Mouse (Mus musculus): ENCODE measurements around the gene Itga11. TPM values are rescaled to one million over a fixed set of nuclear protein-coding genes. Genes with fewer than 3 reads are reported as not detected.

The Itga11 gene
- polyA plus RNA-seq, 1 experiment from 2014 or later, result 0.45 TPM

DNA sequence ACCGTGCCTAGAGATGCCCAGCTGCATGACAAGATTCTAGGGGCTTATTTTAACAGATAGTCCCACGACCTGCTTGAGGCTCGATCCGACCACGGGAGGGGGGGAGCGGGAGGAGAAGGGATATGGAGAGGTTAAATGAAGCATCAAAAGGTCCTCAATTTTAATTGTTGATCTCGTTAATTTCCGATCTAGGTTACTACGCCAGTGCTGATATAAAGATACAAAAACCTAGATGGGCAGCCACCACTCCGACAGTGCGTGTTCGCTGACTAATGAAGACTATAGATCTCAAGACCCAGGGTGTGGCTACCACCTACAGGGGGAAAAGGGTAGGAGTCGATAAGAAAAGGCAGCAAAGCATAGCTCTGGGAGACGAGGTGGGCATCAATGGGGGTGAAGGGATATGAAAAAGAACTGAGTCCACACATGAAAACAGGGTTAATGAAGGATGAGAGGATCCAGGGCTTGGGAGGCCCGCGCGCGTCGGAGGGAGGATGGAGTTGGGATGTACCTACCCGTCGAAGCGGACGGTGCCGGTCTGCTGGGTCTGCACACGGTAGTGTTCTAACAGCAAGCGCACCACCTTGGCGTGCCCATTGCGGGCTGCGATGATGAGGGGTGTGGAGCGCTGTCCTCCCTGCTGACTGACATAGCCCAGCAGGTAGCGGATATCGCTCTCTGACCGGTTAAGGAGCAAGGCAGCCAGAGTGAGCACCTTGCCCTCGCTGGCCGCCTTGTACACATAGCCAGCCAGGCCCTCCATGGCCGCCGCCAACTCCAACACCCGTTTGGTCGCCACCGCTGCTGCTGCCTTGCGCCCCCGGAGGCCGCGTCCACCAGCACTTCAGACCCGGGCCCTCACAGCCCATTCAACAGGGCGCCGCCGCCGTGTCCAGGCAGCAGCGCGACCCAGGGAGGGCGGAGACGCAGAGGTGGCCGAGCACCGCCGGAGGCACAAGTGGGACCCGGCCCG, 133.2 kb downstream of the Itga11 start:
- peak; percentile 43 for TF ChIP-seq CTCF (IDR thresholded peaks at IDR 0.05; ENCODE audit: low read depth)
- DNase-seq (ENCODE audit: low spot score) (peak; percentile 71), ATAC-seq (replicated peaks; ENCODE audit: low FRiP score, low read depth) (peak; percentile 67)
- H3K36me3 ChIP-seq (ENCODE audit: insufficient read depth, low read length), result no peaks in the 10 kb centered on the region
- H3K4me1 ChIP-seq (replicated peaks; ENCODE audit: insufficient read depth, low read length), result peaks cover 10% of the 10 kb centered on the region; the same call in 1 of the 2 replicates
- no peaks in the 10 kb centered on the region for H3K27me3 ChIP-seq (ENCODE audit: insufficient read depth, low read length)
- under 1% methylated on average over 57 of the region's 58 CpGs for WGBS
- no peaks in the 10 kb centered on the region for H3K9me3 ChIP-seq (replicated peaks; ENCODE audit: low read length)
- H3K4me3 ChIP-seq (replicated peaks; ENCODE audit: low read depth, low read length), result peak overlapping the region; percentile 90
- H3K27ac ChIP-seq, result peak overlapping the region; percentile 96
- peak overlapping the region; percentile 88 for H3K4me2 ChIP-seq (ENCODE audit: low read length)
- H3K9ac ChIP-seq (ENCODE audit: low read depth, low read length), result peak overlapping the region; percentile 90

DNA sequence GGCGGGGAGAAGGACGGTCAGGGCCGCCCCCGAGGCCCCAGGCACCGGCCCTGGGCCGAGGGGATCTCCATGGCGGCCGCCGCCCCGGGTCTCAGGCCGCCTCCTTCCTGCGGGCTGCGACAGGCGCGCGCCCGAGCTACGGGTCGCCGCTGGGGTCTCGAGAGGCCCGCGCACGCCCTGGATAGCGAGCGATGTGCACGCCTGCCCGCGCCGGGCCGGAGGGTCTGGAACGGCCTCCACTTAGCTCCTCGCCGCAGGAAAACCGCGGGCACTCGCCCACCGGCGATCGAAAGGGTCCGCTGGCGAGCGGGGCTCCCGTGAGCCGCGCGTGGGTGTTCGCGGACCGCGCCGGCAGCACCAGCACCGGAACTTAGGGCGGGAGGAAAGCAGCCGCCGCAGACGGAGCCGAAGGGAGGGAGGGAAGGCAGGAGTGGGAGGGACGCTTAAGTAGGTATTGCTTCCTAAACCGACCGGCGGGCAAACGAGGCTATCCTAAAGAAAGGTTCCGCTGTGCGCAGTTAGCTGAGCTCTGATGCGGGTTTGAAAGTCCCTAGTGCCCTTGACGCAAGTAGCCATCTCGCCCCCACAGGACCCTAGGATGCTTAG, 134.0 kb downstream of the Itga11 start, which contains the start of gene Fem1b:
Fem1b (minus strand) TSS at position 419 of the 606 bp plus-strand sequence.
- Histone ChIP-seq H3K4me1 (replicated peaks; ENCODE audit: insufficient read depth, low read length) (peaks cover 10% of the 10 kb centered on the region; the same call in 1 of the 2 replicates), H3K36me3 (ENCODE audit: insufficient read depth, low read length) (no peaks in the 10 kb centered on the region), H3K4me3 (replicated peaks; ENCODE audit: low read depth, low read length) (peak within 1 kb of the TSS; percentile 90), H3K27ac (peak within 1 kb of the TSS; percentile 96), H3K4me2 (ENCODE audit: low read length) (peak within 1 kb of the TSS; percentile 88), H3K27me3 (ENCODE audit: insufficient read depth, low read length) (no peaks in the 10 kb centered on the region), H3K9ac (ENCODE audit: low read depth, low read length) (peak within 1 kb of the TSS; percentile 90), H3K9me3 (replicated peaks; ENCODE audit: low read length) (no peaks in the 10 kb centered on the region)
- peak; percentile 93 for ATAC-seq (replicated peaks; ENCODE audit: low FRiP score, low read depth)
- peak; percentile 98 for DNase-seq (ENCODE audit: low spot score)
- no peak for TF ChIP-seq CTCF (IDR thresholded peaks at IDR 0.05; ENCODE audit: low read depth)
- WGBS, result under 1% methylated on average over 68 of the region's 68 CpGs

DNA sequence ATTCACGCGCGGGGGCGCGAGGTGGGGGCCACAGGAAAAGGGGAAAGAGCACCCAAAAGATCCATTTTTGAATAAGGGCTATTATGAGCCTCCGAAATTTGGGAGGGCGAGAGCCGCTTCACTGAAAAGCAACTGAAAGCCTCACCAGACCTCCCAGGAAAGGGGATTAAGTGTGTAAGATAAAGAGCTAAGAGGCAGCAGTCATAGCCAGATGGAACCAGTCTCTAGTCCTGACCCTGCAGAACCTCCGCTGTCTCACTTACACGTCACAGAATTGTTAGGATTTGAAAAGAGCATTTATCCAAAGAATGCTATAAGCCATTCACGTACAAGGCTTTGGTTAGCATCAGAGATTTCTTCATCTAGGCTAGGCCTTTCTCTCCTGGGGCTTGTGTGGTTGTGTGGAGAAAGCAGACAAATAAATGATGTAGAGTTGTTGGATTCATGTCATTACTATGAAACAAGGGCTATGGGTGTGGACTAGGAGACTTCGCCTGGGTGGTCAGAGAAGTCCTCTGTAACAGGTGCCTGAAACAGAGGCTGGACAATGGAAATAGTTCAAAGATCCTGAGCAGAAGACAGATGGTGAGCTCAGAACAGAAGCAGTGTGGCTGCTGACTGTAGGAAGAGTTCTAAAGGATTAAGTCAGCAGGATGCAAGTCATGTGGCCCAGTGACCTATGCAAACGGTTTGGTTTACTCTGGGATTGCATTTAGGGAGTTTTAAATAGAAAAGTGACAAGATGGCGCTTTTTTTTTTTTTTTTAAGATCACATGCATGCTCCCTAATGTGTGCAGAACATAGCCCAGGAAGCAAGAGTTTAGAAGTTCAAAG, 134.8 kb downstream of the Itga11 start:
- no peak for TF ChIP-seq CTCF (IDR thresholded peaks at IDR 0.05; ENCODE audit: low read depth)
- Histone ChIP-seq H3K4me3 (replicated peaks; ENCODE audit: low read depth, low read length) (peak overlapping the region; percentile 90), H3K36me3 (ENCODE audit: insufficient read depth, low read length) (no peaks in the 10 kb centered on the region), H3K9ac (ENCODE audit: low read depth, low read length) (peak overlapping the region; percentile 90), H3K27me3 (ENCODE audit: insufficient read depth, low read length) (no peaks in the 10 kb centered on the region), H3K27ac (peak overlapping the region; percentile 96), H3K4me2 (ENCODE audit: low read length) (peak overlapping the region; percentile 88), H3K4me1 (replicated peaks; ENCODE audit: insufficient read depth, low read length) (peaks cover 10% of the 10 kb centered on the region; the same call in 1 of the 2 replicates), H3K9me3 (replicated peaks; ENCODE audit: low read length) (no peaks in the 10 kb centered on the region)
- WGBS, result 15% methylated on average over 14 of the region's 14 CpGs
- no peak for ATAC-seq (replicated peaks; ENCODE audit: low FRiP score, low read depth)
- peak; percentile 66 for DNase-seq (ENCODE audit: low spot score)

DNA sequence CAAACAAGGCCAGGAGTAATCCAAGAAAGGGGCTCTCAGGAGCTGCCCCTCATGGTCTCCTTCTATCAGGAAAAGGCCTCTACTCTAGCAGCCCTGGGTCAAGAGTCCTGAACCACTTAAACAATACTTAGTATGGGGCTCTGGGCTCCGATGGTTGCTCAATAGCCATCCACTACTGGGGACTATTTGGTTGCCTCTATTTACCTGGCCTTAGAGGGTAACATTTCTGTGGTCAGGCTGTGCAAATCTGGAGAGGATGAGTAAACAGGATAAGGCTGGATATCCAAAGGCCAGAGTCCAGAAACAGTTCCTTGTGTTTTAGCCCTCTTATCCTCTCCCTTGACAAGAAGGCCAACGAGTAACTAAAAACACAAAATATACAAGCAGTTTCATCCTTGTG, 137.1 kb downstream of the Itga11 start:
- DNase-seq (ENCODE audit: low spot score), result no peak

DNA sequence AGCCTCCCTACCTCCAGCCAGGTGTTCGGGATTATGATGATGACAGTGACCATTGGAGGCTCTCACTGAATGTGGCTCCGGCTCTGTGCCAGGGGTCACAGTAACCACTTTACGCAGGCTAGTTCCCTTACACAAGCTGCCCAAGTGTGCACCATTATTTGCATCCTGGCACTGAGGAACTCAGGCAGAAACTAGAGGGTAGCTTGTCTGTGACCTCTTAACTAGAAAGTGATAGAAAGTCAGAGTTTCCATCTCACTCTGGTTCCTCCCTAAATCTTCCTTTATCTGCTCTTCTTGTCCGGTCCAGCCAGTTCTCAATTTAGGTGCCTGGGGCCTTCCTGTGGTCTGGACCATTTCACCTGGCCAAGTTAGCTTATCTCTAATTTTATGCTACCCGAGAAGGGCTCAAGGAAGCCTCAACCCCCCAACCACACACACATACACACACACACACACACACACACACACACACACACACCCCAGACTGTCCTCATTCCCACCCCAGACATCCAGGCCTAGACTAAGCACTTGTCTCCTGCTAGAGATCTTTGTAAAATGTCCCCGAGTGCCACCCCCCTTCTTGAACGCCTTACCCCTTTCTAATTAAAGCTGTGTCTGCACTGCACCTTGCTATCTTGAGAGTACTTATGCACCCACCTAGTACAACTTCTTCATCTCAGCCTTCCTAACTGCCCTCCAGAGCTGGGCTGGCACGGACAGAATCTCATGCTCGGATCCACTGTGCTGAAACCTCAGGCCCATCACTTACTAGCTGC, 138.9 kb downstream of the Itga11 start:
- H3K27ac ChIP-seq, result no peak overlapping the region

More for the DNA sequence above, 137.1 kb downstream of the Itga11 start:
- Histone ChIP-seq H3K36me3 (ENCODE audit: insufficient read depth, low read length) (no peaks in the 10 kb centered on the region), H3K9me3 (replicated peaks; ENCODE audit: low read length) (no peaks in the 10 kb centered on the region), H3K4me1 (replicated peaks; ENCODE audit: insufficient read depth, low read length) (peaks cover 4% of the 10 kb centered on the region; the same call in 1 of the 2 replicates), H3K4me3 (replicated peaks; ENCODE audit: low read depth, low read length) (no peak overlapping the region), H3K27me3 (ENCODE audit: insufficient read depth, low read length) (no peaks in the 10 kb centered on the region), H3K9ac (ENCODE audit: low read depth, low read length) (no peak overlapping the region), H3K4me2 (ENCODE audit: low read length) (no peak overlapping the region), H3K27ac (no peak overlapping the region)
- TF ChIP-seq CTCF (IDR thresholded peaks at IDR 0.05; ENCODE audit: low read depth), result no peak
- no peak for ATAC-seq (replicated peaks; ENCODE audit: low FRiP score, low read depth)
- 86% methylated on average over 2 of the region's 2 CpGs for WGBS

More for the DNA sequence above, 138.9 kb downstream of the Itga11 start:
- no peaks in the 10 kb centered on the region for H3K9me3 ChIP-seq (replicated peaks; ENCODE audit: low read length)
- peaks cover 4% of the 10 kb centered on the region; the same call in 1 of the 2 replicates for H3K4me1 ChIP-seq (replicated peaks; ENCODE audit: insufficient read depth, low read length)
- H3K9ac ChIP-seq (ENCODE audit: low read depth, low read length), result no peak overlapping the region
- DNase-seq (ENCODE audit: low spot score) (no peak), ATAC-seq (replicated peaks; ENCODE audit: low FRiP score, low read depth) (no peak)
- no peaks in the 10 kb centered on the region for H3K36me3 ChIP-seq (ENCODE audit: insufficient read depth, low read length)
- TF ChIP-seq CTCF (IDR thresholded peaks at IDR 0.05; ENCODE audit: low read depth), result no peak
- no peak overlapping the region for H3K4me2 ChIP-seq (ENCODE audit: low read length)
- no peaks in the 10 kb centered on the region for H3K27me3 ChIP-seq (ENCODE audit: insufficient read depth, low read length)
- no peak overlapping the region for H3K4me3 ChIP-seq (replicated peaks; ENCODE audit: low read depth, low read length)
- 81% methylated on average over 9 of the region's 9 CpGs for WGBS
